Mouse (Mus musculus): ENCODE measurements around the gene Slc16a11.
A peak's percentile ranks its signal among the peaks of the same experiment; 100 is the strongest.

Slc16a11 gene

DNA sequence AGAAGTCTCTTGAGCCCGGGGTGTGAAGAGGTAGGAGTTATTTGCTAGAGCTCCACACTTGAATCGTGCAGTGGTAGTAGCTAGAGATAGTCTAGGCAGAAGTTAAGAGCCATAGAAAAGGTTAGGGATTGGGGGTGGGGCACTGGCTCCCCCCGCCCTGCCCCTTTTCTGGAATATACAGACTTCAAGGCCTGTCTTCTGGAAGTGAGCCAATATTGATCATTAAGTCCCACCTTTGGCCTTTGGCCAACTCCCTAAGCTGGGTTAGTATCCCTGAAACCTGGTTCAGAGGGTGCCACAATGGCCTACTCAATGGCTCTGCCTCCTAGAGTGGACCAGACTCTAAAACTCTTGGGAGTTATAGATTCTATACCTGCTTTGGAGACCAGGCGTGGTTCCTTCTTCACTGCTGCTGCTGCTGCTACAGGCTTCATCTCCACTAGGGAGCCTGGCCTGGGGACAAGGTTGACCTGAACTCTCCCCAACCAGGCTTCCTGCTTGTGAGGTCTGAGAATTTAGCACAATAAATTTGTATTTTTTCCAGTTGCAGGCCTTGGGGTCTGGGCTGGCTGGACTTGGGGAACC is 15.2 kb downstream of the Slc16a11 start:
- DNase-seq, result peak; percentile 36

DNA sequence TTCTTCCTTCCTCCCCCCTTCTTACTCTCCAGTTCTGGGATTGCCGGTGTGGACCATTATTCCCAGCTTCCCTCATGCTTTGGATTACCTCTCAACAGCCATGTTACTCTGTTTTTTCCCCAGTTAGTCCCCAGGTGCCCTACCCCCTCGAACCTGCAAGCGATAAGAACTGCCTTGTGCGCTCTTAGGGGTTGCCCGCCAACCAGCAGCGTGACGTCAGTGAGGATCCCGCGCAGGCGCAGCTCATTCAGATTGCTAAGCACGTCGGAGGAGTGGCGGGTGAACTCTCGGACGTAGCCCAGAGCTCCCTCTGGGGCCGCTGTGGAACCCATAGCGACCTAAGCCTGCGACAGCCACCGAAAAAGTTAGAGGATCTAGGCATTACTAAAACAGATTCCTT is 16.3 kb downstream of the Slc16a11 start:
- peak; percentile 83 for DNase-seq

DNA sequence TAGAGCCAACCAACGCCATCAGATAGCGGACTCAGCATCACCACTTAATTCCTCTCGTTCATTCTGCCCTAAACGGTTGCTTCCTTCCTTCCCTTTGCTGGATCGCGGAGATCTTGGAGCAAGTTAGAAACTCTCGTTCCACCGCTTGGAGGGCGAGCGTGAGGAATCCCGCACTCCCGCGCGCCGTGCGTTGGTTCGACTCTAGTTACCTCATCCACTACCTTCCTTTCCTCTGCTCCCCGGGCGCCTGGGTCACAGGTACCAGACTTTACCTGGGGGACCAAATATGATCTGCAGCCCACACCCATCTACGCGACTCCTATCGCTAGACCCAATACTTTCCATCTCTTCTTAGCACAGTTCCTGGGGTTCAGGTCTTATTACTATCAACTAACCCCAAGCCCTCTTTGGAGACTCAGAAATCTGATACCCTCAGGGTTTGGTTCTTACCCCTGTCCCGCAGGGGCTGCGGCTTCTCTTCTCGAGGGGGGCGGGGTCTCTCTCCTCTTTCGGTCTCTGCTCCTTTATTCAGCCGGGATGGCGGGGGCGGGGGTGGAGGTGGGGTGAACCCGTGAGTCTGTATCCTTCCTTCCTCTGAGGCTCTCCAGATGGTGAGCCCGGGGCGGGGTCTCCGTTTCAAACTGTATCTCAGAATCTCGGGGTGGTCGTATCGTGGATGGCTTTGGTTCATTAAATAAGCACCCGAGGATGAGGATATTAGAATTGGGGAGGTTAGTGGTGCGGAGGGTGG is 16.9 kb downstream of the Slc16a11 start, which contains the start of gene Bcl6b:
Gene Bcl6b, minus strand, starts transcription at position 539 of the 751 bp plus-strand sequence.
- DNase-seq, result no peak

DNA sequence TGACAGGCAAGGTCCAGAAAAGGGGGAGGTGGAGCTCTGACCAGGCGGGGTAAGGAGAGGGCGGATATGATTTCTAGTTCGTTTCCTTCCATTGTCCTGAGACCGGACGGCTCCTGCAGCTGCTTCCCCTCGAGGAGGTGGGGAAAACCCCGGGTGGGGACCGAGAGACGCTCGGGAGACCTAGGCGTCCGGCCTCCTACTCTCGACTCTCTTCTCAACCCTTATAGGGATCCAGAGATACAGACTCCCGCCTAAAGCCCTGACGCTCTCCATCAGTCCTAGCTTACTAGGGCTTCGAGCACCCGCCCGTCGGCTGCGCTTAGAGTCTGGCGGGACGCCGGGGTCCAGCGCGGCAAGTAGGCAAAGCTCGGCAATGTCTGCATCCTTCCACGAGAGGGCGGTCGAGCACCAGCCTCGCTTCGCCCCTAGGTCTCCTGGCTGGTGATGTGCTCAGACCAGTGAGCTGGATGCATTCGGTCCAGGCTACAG is 17.7 kb downstream of the Slc16a11 start:
- DNase-seq, result peak; percentile 82

GRCm38 (mm10) chr11:70232546-70232945 is 20.0 kb downstream of the Slc16a11 start:
- DNase-seq, result peak; percentile 73

- peak; percentile 53 for DNase-seq
Measured at GRCm38 (mm10) chr11:70233016-70233415, 20.5 kb downstream of the Slc16a11 start.

DNA sequence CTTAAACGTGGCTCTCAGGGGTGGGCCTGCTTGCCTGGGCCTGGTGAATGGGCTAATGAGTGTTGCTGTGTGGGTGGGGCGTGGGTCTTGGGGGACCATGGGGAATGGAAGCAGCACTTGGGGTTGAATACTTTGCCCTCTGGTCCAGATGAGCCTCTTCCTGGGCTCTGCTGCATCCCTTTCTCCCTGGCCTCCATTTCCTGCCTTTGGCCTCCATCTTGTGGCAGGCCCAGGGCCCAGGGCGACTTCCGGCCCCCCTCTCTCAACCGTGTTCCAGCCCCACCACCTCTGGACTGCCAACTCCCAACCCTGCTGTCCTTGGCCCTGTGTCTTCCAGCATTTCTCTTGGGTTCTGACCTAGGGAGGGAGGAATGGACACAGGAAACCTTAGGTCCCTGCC is 21.5 kb downstream of the Slc16a11 start:
- DNase-seq, result peak; percentile 33

GRCm38 (mm10) chr11:70234497-70234896 is 21.9 kb downstream of the Slc16a11 start:
- no peak for DNase-seq

DNA sequence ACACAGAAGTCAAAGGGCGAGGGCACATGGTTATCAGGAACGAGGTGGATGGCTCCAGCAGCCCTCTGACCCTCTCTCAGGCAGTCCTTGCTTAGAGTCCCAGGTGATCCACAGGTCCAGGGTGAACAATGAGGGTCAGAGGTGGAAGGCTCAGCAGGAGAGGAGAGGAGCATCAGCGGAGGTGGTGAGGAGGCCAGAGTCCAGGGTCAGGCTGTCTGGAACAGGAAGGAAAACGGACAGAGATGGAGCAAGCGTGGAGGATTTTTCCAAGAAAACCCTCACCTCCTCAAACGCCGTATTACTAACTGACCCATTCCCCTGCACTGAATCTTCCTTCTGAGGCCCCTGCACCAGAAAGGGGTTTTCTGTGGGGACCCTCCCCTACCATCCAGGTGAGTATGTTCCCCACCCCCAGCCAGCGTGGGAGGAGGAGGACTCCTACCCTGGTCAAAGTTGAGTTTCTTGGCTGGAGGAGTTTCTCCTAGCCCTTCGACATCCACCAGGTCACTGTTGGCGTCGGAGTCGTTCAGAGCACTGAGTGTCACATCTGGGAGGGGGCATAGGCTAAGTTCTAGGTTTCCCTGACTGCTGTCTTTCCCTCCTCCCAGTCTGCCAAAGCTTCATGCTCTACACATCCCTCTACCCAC is 22.8 kb downstream of the Slc16a11 start:
- DNase-seq, result peak; percentile 25

DNA sequence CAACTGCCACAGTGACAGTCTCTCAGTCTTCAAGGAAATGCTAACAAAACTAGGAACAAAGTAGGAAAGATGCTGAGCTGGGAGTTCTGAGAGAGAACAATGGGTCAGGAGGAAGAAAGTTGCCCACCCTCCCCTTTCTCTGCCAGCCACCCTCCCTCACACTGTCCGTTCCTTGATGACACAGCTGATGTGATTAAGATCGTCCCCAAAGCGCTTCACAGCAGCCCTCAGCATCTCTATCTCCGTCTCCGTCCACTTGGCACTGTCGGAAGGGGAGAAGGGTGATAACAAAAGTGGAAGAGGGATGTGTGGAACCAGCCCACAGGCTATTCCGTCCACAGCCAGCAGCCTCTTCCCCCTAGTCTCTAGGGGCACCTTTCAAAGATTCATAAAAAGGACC is 24.2 kb downstream of the Slc16a11 start:
- peak; percentile 29 for DNase-seq

DNA sequence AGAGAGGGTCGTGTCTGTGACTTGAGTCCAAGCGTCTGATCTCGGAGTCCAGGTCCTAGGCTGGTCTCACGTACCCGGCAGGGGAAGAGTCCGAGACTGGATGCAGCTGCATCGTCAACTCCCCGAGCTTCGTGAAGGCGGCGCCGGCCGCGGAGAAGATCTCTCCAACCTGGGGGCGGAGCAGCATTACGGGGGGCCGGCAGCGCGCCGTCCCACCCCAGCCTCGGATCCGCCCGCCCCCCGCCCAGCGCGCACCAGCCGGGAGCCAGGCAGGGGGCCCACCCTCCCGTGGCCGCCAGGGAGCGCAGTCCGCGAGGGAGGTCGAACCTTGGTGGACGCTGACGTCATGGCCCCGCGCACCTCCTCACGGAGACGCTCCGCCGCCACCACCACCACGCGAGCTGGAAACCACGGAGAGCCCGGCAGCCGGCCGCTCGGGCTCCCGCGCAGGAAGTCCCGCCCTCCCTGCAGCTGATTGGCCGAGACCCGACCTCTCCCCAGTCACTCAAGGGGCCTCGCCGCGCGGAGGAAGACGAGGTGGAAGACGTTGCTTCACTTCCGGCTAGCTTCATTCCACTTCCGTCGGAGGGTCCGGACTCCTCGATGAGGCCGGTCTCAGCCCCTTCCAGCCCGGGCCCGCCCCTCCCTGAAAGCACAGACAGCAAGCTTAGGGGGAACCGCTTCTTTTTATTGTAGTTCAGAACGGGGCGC is 25.1 kb downstream of the Slc16a11 start, which contains the start of gene 0610010K14Rik:
Gene 0610010K14Rik, minus strand, starts transcription at position 458 of the 711 bp plus-strand sequence.
- peak; percentile 98 for DNase-seq

DNA sequence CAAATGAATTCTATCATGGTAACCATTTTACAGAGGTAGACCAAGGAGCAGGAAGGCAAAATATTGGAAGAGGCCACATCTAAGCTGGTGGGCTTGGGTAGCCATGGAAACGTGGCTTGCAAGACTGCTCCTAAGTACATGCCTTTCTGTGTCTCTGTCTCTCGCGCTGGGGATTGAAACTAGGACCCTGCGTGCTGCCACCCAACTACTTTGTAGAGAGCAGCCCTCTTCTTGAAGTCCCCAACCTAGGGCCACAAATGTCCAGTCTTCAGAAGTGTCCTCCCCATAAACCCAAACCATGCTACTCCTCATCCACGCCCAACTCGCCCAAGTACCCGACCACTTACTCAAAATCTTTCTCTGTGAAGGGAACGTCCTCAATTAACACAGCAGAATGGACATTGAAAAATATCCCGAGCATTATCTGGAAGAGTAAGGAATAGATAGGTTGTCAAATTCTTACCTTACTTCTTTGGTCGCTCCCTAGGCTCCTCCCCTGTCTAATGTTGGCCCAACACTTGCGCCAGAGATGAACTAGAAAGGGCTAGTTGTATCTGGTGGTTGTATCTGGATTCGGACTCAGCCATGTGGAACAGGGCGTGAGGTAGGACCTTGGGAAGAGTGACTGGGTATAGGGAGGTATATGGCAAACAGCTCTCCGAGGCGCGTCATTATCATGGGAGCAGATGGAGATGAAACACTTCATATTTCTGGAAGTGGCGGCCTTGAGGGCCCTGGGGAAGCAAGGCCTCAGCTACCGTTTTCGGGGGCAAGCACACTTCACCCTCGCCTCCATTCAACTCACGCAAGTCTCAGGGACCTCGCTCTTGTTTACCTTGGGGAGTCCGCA is 26.3 kb downstream of the Slc16a11 start:
- peak; percentile 28 for DNase-seq

- DNase-seq, result peak; percentile 79
Measured at GRCm38 (mm10) chr11:70239541-70240279, 27.2 kb downstream of the Slc16a11 start, which contains the start of the genes Gm21988 and Rnasek. Gm21988 (minus strand) TSS chr11:70239830. Rnasek (minus strand) TSS chr11:70239842.

DNA sequence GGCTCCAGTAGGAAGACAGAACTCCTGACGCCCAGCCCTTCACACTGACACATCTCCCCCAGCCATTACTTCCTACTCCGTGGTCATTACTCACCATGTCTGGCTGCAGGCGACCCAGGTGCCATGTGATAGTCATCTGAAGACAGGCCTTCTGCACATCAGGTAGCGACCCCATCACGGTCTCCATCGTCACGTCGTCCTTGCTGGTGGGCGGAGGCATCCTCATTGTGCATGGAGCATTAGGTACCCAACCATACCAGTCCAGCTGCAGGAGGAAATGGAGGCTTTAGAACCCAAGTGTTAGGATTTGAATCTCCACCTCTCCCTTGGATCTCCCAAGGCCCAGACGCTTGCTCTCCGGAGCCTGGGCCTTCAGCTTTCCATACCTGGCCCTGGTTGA is 30.0 kb downstream of the Slc16a11 start:
- DNase-seq, result no peak

DNA sequence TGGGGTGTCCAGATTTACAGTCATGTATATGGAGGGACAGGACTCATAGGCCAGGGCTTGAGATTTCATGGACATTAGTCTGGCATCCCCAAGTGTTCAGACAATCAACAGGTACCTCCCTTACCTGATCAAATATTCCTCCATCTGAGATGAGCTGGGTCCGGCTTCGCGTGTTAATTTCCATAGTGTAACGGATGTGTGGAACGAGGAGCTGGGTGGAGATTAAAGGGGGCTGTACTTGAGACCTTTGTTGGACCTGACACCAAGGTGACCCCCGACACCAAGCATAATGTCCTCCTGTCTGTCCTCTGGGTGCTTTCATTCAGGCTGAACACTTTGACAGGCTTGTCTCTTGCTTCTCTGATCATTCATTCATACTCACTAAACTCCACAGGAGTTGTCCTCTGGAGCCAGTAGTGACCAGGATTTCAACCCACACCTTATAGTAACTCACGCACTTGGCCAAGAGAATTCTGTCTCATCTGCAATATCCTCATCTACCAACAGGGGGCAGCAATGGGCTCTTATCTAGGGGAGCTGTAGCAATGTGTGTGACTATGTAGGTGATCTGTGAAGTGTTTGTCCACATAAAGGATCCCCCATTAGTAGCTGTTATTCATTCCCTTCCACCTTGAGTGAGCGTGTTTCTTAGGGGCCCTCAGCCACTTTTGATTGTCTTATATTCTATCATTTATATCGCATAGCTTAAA is 34.7 kb downstream of the Slc16a11 start:
- peak; percentile 63 for DNase-seq

DNA sequence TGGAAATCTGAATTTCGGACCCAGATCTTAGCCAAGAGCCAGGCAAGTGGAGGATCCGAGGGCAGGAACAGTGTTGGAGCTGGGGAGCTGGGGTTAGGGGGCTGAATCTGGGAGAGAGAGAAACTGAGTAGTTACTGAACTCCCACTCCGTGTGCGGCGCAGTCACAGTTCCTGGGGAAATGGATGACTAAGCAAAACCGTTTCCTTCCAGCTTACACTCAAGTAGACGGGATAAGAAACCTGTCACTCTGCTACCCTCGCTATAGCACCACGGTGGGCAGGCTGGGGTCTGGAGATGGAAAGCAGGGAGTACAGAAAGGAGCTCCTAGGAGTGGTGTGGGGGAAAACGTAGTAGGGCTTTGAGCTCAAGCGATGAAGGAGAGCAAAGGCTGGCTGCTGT is 37.6 kb downstream of the Slc16a11 start:
- no peak for DNase-seq

- no peak for DNase-seq
Measured at GRCm38 (mm10) chr11:70251853-70252252, 39.3 kb downstream of the Slc16a11 start.

DNA sequence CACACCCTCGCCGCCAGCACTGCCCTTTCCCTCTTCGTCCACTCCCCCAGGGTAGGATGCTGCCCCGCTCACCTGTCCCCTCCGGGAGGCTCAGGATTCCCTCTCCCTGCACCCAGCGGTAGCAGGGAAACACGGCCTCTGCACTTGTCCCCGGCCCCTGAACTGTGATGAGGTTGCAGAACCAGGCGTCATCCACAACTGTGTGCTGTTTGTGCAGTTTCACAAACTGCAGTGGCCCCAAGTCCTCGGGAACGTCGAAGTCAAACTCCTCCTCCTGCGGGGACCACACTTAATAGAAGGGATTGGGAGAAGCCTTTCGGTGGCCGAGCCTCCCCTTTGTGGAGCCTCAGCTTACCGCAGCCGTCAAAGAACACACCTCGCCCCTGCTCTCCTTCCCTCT is 41.8 kb downstream of the Slc16a11 start:
- no peak for DNase-seq

DNA sequence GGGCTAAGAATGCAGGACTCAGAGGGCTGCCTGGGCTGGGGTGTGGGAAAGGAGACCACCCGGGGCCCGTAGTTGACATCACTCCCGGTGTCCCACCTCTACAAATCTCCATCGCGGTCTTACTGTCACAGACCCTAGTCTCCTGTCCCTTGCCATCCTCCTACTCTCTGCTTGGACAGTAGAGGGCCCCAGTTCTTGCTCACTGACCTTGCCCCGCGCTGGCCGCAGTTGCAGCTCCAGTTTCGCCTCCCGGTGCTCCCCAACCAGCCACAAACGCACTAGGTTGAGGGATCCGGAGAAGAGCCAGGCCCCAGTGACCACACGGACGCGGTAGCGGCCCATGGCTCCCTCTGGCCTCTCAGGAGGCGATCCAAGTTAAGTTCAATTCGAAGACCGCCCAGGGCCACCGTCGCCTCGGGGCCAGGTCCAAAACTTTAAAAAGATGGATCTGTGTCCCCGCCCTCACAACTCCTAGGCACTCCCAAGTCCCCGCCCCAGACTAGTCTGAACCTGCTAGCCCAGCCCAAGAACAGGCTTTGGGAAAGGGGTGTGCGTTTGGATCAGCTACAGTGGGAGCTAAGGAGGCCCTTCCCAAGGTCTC is 42.5 kb downstream of the Slc16a11 start, which contains the start of gene Alox12:
Gene Alox12, minus strand, starts transcription at position 423 of the 601 bp plus-strand sequence.
- no peak for DNase-seq

DNA sequence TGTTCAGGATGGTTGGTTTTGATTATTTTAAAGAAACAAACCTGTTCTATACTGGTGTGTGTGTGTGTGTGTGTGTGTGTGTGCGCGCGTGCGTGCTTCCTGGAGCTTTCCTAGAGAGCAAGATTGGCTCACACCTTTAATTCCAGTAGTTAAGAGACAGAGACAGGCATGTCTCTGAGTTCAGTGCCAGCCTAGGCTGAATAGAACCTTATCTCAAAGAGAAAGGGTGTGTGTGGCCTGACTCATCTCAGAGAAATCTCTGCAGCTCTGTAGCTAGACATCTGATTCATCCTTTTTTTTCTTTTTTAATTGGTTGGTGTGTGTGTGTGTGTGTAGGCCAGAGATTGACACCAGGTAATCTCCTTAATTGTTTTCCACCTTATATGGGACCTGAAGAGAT is 46.5 kb downstream of the Slc16a11 start:
- DNase-seq, result no peak
